Mouse (Mus musculus) layer of hippocampus, adult 2 months (tissue): Measurements from ENCODE around the gene Nap1l1. TPM values are rescaled to one million over a fixed set of nuclear protein-coding genes. Genes with fewer than 3 reads are reported as not detected.

ENCODE experiments used
- DNase-seq, 2 experiments: peaks; one replicate each; pipeline ENCODE4 v3.0.0; 2022; ENCODE audit warnings: low spot score in 2 of 2
- H3K27ac ChIP-seq: fragments of 200-600 bp; 2 replicates; pipeline ENCODE4 v1.8.1; 2022
- H3K4me3 ChIP-seq: fragments of 200-600 bp; 2 replicates; pipeline ENCODE4 v1.8.1; 2022; ENCODE audit warnings: mild to moderate bottlenecking
- CTCF ChIP-seq: fragments of 200-600 bp; conservative IDR thresholded peaks from 2 replicates; pipeline ENCODE4 v1.8.1; 2022; ENCODE audit warnings: antibody characterized with exemption, mild to moderate bottlenecking, moderate library complexity
- total RNA-seq, 2 experiments: library from RNA; stranded (reverse); gene quantifications; 2 replicates each; pipeline ENCODE4 v1.2.3; 2021

Gene Nap1l1
- total RNA-seq, 2 experiments from 2014 or later = 157 to 162 TPM

- Histone ChIP-seq H3K27ac (no peak overlapping the region), H3K4me3 (no peak overlapping the region)
- TF ChIP-seq CTCF = no peak
- DNase-seq = no peak
Measured at GRCm38 (mm10) chr10:111512036-111512568, 39.1 kb downstream of the Nap1l1 start.

GRCm38 (mm10) chr10:111514282-111514885, 41.4 kb downstream of the Nap1l1 start:
- H3K27ac ChIP-seq = no peak overlapping the region
- no peak for DNase-seq
- no peak overlapping the region for H3K4me3 ChIP-seq
- no peak for TF ChIP-seq CTCF

DNA sequence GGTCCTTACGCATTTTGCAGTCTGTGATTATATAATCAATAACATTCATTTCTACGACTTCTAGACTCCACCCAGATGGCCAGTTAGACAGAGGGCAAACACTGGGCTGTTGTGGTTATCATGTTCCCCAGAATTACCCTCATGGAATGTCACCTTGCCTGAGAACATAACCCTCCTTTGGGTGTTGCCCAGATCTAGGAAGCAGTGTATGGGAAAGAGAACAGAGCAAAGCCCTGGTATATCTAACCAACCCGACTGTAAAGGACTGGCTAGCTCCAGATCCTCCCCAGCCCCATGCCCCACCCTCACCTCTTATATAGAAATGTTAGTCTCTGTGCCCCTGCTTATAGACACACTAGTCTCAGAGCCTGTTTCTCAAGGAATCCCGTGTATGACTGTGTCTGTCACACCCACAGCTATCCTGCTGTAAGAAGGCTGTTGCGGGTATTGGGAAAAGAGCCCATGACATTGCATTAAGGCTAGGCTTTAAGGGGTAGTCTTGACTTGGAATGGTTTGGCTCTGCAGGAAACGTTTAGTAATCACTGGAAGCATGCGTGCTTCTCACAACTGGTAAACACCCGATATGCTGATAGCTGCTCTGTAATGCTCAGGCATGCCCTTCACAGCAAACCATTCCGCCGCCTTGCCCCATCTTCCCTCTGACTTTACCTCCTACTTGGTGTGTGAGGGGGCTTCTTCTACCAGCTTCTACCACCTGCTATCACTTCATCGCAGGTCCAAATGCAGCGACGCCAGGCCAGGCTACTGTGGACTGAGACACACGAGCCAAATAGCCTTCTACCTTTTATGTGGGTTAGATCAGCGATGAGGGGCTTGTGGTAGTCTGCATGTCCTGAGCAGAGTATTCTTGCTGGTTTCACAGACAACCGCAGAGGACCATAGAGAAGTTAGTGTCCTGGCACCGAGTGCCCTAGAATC, 42.3 kb downstream of the Nap1l1 start:
- no peak for TF ChIP-seq CTCF
- no peak for DNase-seq
- Histone ChIP-seq H3K4me3 (no peak overlapping the region), H3K27ac (no peak overlapping the region)

- Histone ChIP-seq H3K27ac (no peak overlapping the region), H3K4me3 (no peak overlapping the region)
- TF ChIP-seq CTCF = no peak
- no peak for DNase-seq
Measured at GRCm38 (mm10) chr10:111516172-111516588, 43.2 kb downstream of the Nap1l1 start.

GRCm38 (mm10) chr10:111516804-111517436, 43.9 kb downstream of the Nap1l1 start:
- no peak overlapping the region for H3K4me3 ChIP-seq
- H3K27ac ChIP-seq = no peak overlapping the region
- TF ChIP-seq CTCF = no peak
- DNase-seq = no peak

- TF ChIP-seq CTCF = no peak
- Histone ChIP-seq H3K27ac (no peak overlapping the region), H3K4me3 (no peak overlapping the region)
- DNase-seq = no peak
Measured at GRCm38 (mm10) chr10:111518350-111518749, 45.3 kb downstream of the Nap1l1 start.

GRCm38 (mm10) chr10:111519620-111520370, 46.8 kb downstream of the Nap1l1 start:
- H3K4me3 ChIP-seq = peak overlapping the region; percentile 46
- no peak for DNase-seq
- peak overlapping the region; percentile 32; the same call in 1 of the 2 replicates for H3K27ac ChIP-seq
- TF ChIP-seq CTCF = no peak

DNA sequence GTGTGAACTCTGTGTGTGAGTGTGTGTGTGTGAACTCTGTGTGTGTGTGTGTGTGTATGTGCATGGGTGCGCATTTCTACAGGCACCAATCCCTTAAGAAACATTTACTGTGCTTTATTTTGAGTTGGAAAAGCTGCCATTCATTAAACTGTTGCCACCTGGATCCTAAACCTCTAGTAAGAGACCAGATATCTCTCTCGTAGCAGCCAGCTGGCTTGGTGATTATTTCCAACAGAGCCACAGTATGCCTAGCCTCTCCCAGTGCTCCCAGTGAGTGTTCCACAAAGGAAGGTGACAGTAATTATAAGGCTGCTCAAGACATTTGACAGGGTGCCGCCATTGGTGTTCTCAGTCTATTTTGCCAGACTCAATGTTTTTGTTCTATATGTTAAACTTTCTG, 47.6 kb downstream of the Nap1l1 start:
- no peak for TF ChIP-seq CTCF
- no peak for DNase-seq
- Histone ChIP-seq H3K4me3 (no peak overlapping the region), H3K27ac (no peak overlapping the region)

DNA sequence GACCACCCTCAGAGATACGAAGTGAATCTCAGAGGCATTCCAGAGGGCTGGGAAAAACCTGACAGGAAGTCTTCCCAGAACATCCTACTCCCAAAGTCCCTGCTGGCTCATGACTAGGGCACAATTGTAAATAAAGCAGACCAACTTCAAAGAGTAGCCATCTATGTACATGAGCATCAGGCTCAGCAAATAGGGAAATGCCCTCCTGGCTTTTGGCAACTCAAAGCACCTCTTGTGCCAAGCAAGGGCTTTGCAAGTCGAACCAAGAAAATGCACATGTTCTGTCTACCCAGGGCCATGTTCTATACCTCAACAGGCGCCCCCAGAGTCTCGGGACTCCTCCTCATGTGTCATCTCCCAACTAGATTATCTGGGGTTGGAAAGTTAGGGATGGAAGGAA, 48.6 kb downstream of the Nap1l1 start:
- H3K4me3 ChIP-seq = no peak overlapping the region
- no peak overlapping the region for H3K27ac ChIP-seq
- no peak for DNase-seq
- TF ChIP-seq CTCF = no peak

GRCm38 (mm10) chr10:111522230-111522629, 49.2 kb downstream of the Nap1l1 start:
- DNase-seq = no peak

DNA sequence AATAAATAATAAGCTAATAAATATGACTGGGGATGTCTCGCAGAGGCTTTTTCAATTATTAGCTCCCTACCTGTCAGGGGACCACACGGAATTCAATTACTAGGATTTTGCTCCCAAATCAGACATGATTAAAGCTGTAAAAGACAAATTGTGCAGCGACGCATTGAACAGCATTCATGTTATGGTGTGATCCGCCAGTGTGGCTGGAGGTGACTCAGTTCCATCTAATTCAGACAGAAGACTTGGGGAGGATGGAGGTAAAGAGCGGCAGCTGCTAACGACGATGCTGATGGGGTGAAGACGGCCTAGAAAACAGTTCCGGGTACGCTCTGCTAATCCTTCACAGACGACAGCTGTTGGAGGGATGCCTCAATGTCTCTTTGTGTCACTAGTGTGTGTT, 50.9 kb downstream of the Nap1l1 start:
- Histone ChIP-seq H3K27ac (no peak overlapping the region), H3K4me3 (no peak overlapping the region)
- no peak for DNase-seq
- no peak for TF ChIP-seq CTCF

More at GRCm38 (mm10) chr10:111522230-111522629, 49.2 kb downstream of the Nap1l1 start:
- Histone ChIP-seq H3K4me3 (no peak overlapping the region), H3K27ac (no peak overlapping the region)
- TF ChIP-seq CTCF = no peak

DNA sequence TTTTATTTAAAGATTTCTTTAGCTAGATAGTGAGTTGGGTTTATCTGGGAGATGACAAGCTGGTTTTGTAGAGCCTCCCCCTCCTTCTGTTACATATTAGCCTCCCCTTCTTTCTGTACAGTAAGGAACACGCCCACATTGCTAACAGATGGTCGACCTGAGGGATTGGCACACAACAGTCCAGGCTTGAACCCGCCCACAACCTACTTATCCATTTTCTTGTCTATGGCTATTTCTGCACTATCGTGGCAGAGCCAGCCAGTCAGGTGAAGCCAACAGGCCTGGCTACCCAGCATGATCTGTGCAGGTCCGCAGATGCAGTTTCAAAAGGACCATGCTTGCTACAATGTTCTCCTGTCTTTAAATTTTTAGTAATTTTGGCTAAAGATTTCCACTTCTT, 54.0 kb downstream of the Nap1l1 start:
- Histone ChIP-seq H3K4me3 (no peak overlapping the region), H3K27ac (no peak overlapping the region)
- DNase-seq = no peak
- TF ChIP-seq CTCF = no peak

DNA sequence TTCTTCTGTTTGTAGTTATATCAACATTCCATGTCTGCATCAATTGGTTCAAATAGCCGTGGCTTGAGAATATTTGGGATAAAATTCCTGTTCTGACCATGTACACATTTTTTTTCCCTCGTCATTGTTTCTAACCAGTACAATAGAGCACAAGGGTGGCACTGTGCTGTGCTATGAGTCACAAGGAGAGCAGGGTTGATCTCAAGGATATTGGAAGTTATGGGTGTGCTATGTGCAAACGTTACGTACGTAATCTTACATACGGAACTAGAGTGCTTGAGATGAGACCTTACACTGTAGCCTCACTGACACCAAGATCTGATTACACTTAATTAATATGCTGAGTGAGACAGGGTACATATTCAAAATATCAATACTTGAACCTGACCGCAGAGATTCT, 54.6 kb downstream of the Nap1l1 start:
- Histone ChIP-seq H3K27ac (no peak overlapping the region), H3K4me3 (no peak overlapping the region)
- no peak for DNase-seq
- no peak for TF ChIP-seq CTCF
